ENCODE assay signal across 8 mouse cellular contexts in genomic region chr2:75964512-75964911, GRCm38 (mm10). TPM values are rescaled to one million over a fixed set of nuclear protein-coding genes. Genes with fewer than 3 reads are reported as not detected.
DNase-seq lines count a peak whose midpoint lies in the region; ATAC-seq and TF ChIP-seq lines count a peak whose summit lies in the region.

No protein-coding gene starts in this region.

- no peaks in the 10 kb centered on the region for H3K27me3 ChIP-seq in liver, adult 2 months (ENCODE audit: control insufficient read depth, insufficient read depth, low read length)
- no peaks in the 10 kb centered on the region for H3K27me3 ChIP-seq in midbrain, embryonic 16.5 days (ENCODE audit: control insufficient read depth, insufficient read depth, low read depth, low read length)
- H3K27me3 ChIP-seq in stomach, embryonic 14.5 days (ENCODE audit: control insufficient read depth, insufficient read depth, low read length): no peaks in the 10 kb centered on the region

- H3K9ac ChIP-seq in liver, adult 2 months (ENCODE audit: low read depth, low read length): no peak overlapping the region
- H3K9ac ChIP-seq in midbrain, embryonic 16.5 days (ENCODE audit: low read depth, low read length): no peak overlapping the region
- no peak overlapping the region for H3K9ac ChIP-seq in stomach, embryonic 14.5 days (replicated peaks; ENCODE audit: low read depth, low read length)

- no peaks in the 10 kb centered on the region for H3K9me3 ChIP-seq in midbrain, embryonic 16.5 days (replicated peaks; ENCODE audit: control insufficient read depth, low read length, poor library complexity, severe bottlenecking)
- no peaks in the 10 kb centered on the region for H3K9me3 ChIP-seq in stomach, embryonic 14.5 days (ENCODE audit: control insufficient read depth, low read depth, low read length)

- no peaks in the 10 kb centered on the region for H3K36me3 ChIP-seq in liver, adult 2 months (ENCODE audit: control insufficient read depth, insufficient read depth, low read length)
- H3K36me3 ChIP-seq in midbrain, embryonic 16.5 days (ENCODE audit: control insufficient read depth, insufficient read depth, low read length): no peaks in the 10 kb centered on the region
- no peaks in the 10 kb centered on the region for H3K36me3 ChIP-seq in stomach, embryonic 14.5 days (ENCODE audit: control insufficient read depth, insufficient read depth, low read length)

- TF ChIP-seq CTCF in liver, adult 2 months (IDR thresholded peaks at IDR 0.05; ENCODE audit: low read depth, low read length): peak; percentile 74

- H3K4me3 ChIP-seq in liver, adult 2 months (ENCODE audit: insufficient read depth, low read depth, low read length): no peak overlapping the region
- H3K4me3 ChIP-seq in midbrain, embryonic 16.5 days (ENCODE audit: low read depth, low read length): no peak overlapping the region
- H3K4me3 ChIP-seq in stomach, embryonic 14.5 days (ENCODE audit: low read depth, low read length): no peak overlapping the region

- H3K4me2 ChIP-seq in midbrain, embryonic 16.5 days (ENCODE audit: low read length): peak overlapping the region; percentile 49
- peak overlapping the region; percentile 37 for H3K4me2 ChIP-seq in stomach, embryonic 14.5 days (replicated peaks; ENCODE audit: low read depth, low read length)

- no peak for TF ChIP-seq POLR2A in liver, adult 2 months (IDR thresholded peaks at IDR 0.05; ENCODE audit: extremely low read depth, insufficient read depth, low read length)

- H3K4me1 ChIP-seq in liver, adult 2 months (ENCODE audit: control insufficient read depth, insufficient read depth, low read length): no peaks in the 10 kb centered on the region; the same call in 1 of the 2 replicates
- H3K4me1 ChIP-seq in midbrain, embryonic 16.5 days (ENCODE audit: control insufficient read depth, insufficient read depth, low read length): peaks cover 15% of the 10 kb centered on the region
- H3K4me1 ChIP-seq in stomach, embryonic 14.5 days (ENCODE audit: control insufficient read depth, insufficient read depth, low read length): peaks cover 14% of the 10 kb centered on the region

- 10% methylated on average over 14 of the region's 14 CpGs for WGBS in liver, adult 2 months
- WGBS in midbrain, embryonic 16.5 days: 16% methylated on average over 14 of the region's 14 CpGs
- 11% methylated on average over 14 of the region's 14 CpGs for WGBS in stomach, embryonic 14.5 days

- intact Hi-C loops in gastrocnemius, postnatal 36 days (cut with DNase I): loop anchor here (1.0 to 10.0 kb wide), 2 partner anchors 81 to 360 kb away; no protein-coding TSS in a partner anchor

- peak; percentile 68 for DNase-seq in urinary bladder, postnatal 14 days (ENCODE audit: low spot score)
- no peak for DNase-seq in urinary bladder, adult 2 months (ENCODE audit: low spot score)
- peak; percentile 50 to 53 for DNase-seq in gastrocnemius, postnatal 36 days
- DNase-seq in liver, adult 2 months (ENCODE audit: extremely low read depth, low read depth, low spot score): peak; percentile 35

- H3K79me2 ChIP-seq in liver, adult 2 months (ENCODE audit: control insufficient read depth, insufficient read depth, low read length): no peaks in the 10 kb centered on the region

- ATAC-seq in common myeloid progenitor, adult 5-6 weeks (replicated peaks; ENCODE audit: low read depth, poor library complexity, severe bottlenecking): peak; percentile 80
- ATAC-seq in inflammation-experienced regulatory T-cells, adult 6 months: peak; percentile 59
- peak; percentile 62; the same call in 1 of the 2 replicates for ATAC-seq in midbrain, embryonic 16.5 days
- no peak for ATAC-seq in stomach, embryonic 14.5 days (ENCODE audit: insufficient number of reproducible peaks, insufficient read depth, low FRiP score, low read depth)

- H3K27ac ChIP-seq in liver, adult 2 months (replicated peaks; ENCODE audit: insufficient read depth, low read depth, low read length): no peak overlapping the region
- H3K27ac ChIP-seq in midbrain, embryonic 16.5 days (ENCODE audit: low read length): no peak overlapping the region
- no peak overlapping the region for H3K27ac ChIP-seq in stomach, embryonic 14.5 days (ENCODE audit: low read length)

RNA-seq across cellular contexts. Expression of gene Ttc30a2, which starts 13.5 kb away (rescaled TPM):
- 0.12 and 0.17 TPM in 2 replicates for polyA plus RNA-seq in urinary bladder, adult 2 months (2012; rRNA removed)
- total RNA-seq in common myeloid progenitor, adult 5-6 weeks (2017): not detected in 2 replicates
- total RNA-seq in gastrocnemius, postnatal 36 days (2021): under 1 TPM in 1 of 2 experiments, not detected in 1; 0.28 TPM
- not detected for polyA plus RNA-seq in inflammation-experienced regulatory T-cells, adult 6 months (2017; shearing (Covaris generic))
- 0.18 and 0.27 TPM in 2 replicates for total RNA-seq in liver, adult 2 months (2014; rRNA removed)
- polyA plus RNA-seq in liver, adult 2 months (2012; rRNA removed): 0.09 and 0.22 TPM in 2 replicates
- 0.78 and 1.2 TPM in 2 replicates for polyA plus RNA-seq in midbrain, embryonic 16.5 days (2015; fragmentation: Nextera tagmentation; extraction: Ambion mirVana)
- 0.42 and 0.63 TPM in 2 replicates for polyA plus RNA-seq in stomach, embryonic 14.5 days (2014; fragmentation: Nextera tagmentation; extraction: Ambion mirVana)

RNA-seq across cellular contexts. Expression of gene Ttc30a1, which starts 17.3 kb away (rescaled TPM):
- polyA plus RNA-seq in urinary bladder, adult 2 months (2012; rRNA removed): 3.0 and 3.5 TPM in 2 replicates
- 4.5 and 5.1 TPM in 2 replicates for total RNA-seq in common myeloid progenitor, adult 5-6 weeks (2017)
- 1 to 10 TPM in 1 of 2 experiments, under 1 TPM in 1; 0.72 to 1.3 TPM for total RNA-seq in gastrocnemius, postnatal 36 days (2021)
- 1 to 10 TPM in 1 of 3 experiments, under 1 TPM in 2; 0.54 to 1.1 (median 0.71) TPM for polyA plus RNA-seq in inflammation-experienced regulatory T-cells, adult 6 months (2017; shearing (Covaris generic))
- total RNA-seq in liver, adult 2 months (2014; rRNA removed): 1.3 and 1.4 TPM in 2 replicates
- 0.92 and 0.98 TPM in 2 replicates for polyA plus RNA-seq in liver, adult 2 months (2012; rRNA removed)
- polyA plus RNA-seq in midbrain, embryonic 16.5 days (2015; fragmentation: Nextera tagmentation; extraction: Ambion mirVana): 8.8 and 10.2 TPM in 2 replicates
- 7.8 and 8.2 TPM in 2 replicates for polyA plus RNA-seq in stomach, embryonic 14.5 days (2014; fragmentation: Nextera tagmentation; extraction: Ambion mirVana)

RNA-seq across cellular contexts. Expression of gene Ttc30b, which starts 26.1 kb away (rescaled TPM):
- polyA plus RNA-seq in urinary bladder, adult 2 months (2012; rRNA removed): 9.6 and 11.3 TPM in 2 replicates
- 3.2 and 5.1 TPM in 2 replicates for total RNA-seq in common myeloid progenitor, adult 5-6 weeks (2017)
- 1 to 10 TPM; 1.8 to 3.9 TPM for total RNA-seq in gastrocnemius, postnatal 36 days (2021)
- 1 to 10 TPM in 2 of 3 experiments, under 1 TPM in 1; 0.74 to 2.6 (median 1.7) TPM for polyA plus RNA-seq in inflammation-experienced regulatory T-cells, adult 6 months (2017; shearing (Covaris generic))
- 5.5 and 8.7 TPM in 2 replicates for total RNA-seq in liver, adult 2 months (2014; rRNA removed)
- polyA plus RNA-seq in liver, adult 2 months (2012; rRNA removed): 3.5 and 4.1 TPM in 2 replicates
- 21.4 and 22.7 TPM in 2 replicates for polyA plus RNA-seq in midbrain, embryonic 16.5 days (2015; fragmentation: Nextera tagmentation; extraction: Ambion mirVana)
- 13.5 and 15.2 TPM in 2 replicates for polyA plus RNA-seq in stomach, embryonic 14.5 days (2014; fragmentation: Nextera tagmentation; extraction: Ambion mirVana)
